Mouse (Mus musculus) thymus, postnatal 25 days (tissue): ENCODE results near the gene Hmox1.

Source experiments
- DNase-seq: peaks from one replicate; pipeline ENCODE4 v3.0.0; 2022

The Hmox1 gene

GRCm38 (mm10) chr8:75090781-75091365 is 2.5 kb upstream of the Hmox1 start:
- no peak for DNase-seq

GRCm38 (mm10) chr8:75102956-75103355 is 9.5 kb downstream of the Hmox1 start:
- DNase-seq = no peak

GRCm38 (mm10) chr8:75103376-75103878 is 10.0 kb downstream of the Hmox1 start:
- DNase-seq = no peak

- peak; percentile 88 for DNase-seq
Measured at GRCm38 (mm10) chr8:75108527-75109235, 15.3 kb downstream of the Hmox1 start.

- peak; percentile 99 for DNase-seq
Measured at GRCm38 (mm10) chr8:75109236-75109967, 16.0 kb downstream of the Hmox1 start, which contains the start of gene Mcm5. TSS of gene Mcm5 (plus strand) at chr8:75109569.

- DNase-seq = peak; percentile 6
Measured at GRCm38 (mm10) chr8:75110093-75110492, 16.7 kb downstream of the Hmox1 start.

- no peak for DNase-seq
Measured at GRCm38 (mm10) chr8:75118505-75118904, 25.1 kb downstream of the Hmox1 start.

- no peak for DNase-seq
Measured at GRCm38 (mm10) chr8:75119287-75119686, 25.9 kb downstream of the Hmox1 start.

- no peak for DNase-seq
Measured at GRCm38 (mm10) chr8:75119747-75120146, 26.3 kb downstream of the Hmox1 start.

GRCm38 (mm10) chr8:75127406-75127805 is 34.0 kb downstream of the Hmox1 start:
- no peak for DNase-seq

- peak; percentile 37 for DNase-seq
Measured at GRCm38 (mm10) chr8:75132485-75132884, 39.1 kb downstream of the Hmox1 start.

- DNase-seq = no peak
Measured at GRCm38 (mm10) chr8:75133399-75133798, 40.0 kb downstream of the Hmox1 start.

GRCm38 (mm10) chr8:75134603-75135391 is 41.4 kb downstream of the Hmox1 start:
- no peak for DNase-seq

- no peak for DNase-seq
Measured at GRCm38 (mm10) chr8:75135756-75136155, 42.3 kb downstream of the Hmox1 start.

GRCm38 (mm10) chr8:75136256-75136655 is 42.8 kb downstream of the Hmox1 start:
- DNase-seq = no peak

- no peak for DNase-seq
Measured at GRCm38 (mm10) chr8:75137536-75137935, 44.1 kb downstream of the Hmox1 start.
